Mouse (Mus musculus) C2C12 (cell line): ENCODE data around the gene Zfp341. TPM values are rescaled to one million over a fixed set of nuclear protein-coding genes. Genes with fewer than 3 reads are reported as not detected.

Experiments
- H3K27me3 ChIP-seq: one replicate; pipeline ENCODE4 v1.6.1; 2011; ENCODE audit not compliant: control insufficient read depth, insufficient read depth, insufficient read length
- H3K36me3 ChIP-seq: one replicate; pipeline ENCODE4 v1.6.1; 2011; ENCODE audit not compliant: control insufficient read depth, insufficient read depth
- H3K4me3 ChIP-seq: one replicate; pipeline ENCODE4 v1.5.1; 2011; ENCODE audit warnings: mild to moderate bottlenecking, control low read depth; ENCODE audit not compliant: poor library complexity, insufficient read depth, severe bottlenecking
- H3K79me2 ChIP-seq: one replicate; pipeline ENCODE4 v1.6.1; 2011; ENCODE audit not compliant: control insufficient read depth, insufficient read depth
- H3K79me3 ChIP-seq: one replicate; pipeline ENCODE4 v1.6.1; 2011; ENCODE audit warnings: low read depth, control low read depth
- H3ac ChIP-seq: one replicate; pipeline ENCODE3; 2011; ENCODE audit warnings: low read depth; ENCODE audit not compliant: control insufficient read depth, insufficient read length
- CEBPB ChIP-seq: IDR thresholded peaks from one replicate; pipeline ENCODE4 v1.6.1; 2011; ENCODE audit warnings: low read depth, mild to moderate bottlenecking, control low read depth, moderate library complexity
- CTCF ChIP-seq: IDR thresholded peaks from one replicate; pipeline ENCODE4 v1.5.1; 2011; ENCODE audit not compliant: control insufficient read depth, insufficient read depth, insufficient read length
- FOSL1 ChIP-seq: IDR thresholded peaks from one replicate; pipeline ENCODE4 v1.8.0; 2011; ENCODE audit warnings: mild to moderate bottlenecking, low read length; ENCODE audit not compliant: poor library complexity, insufficient read depth, severe bottlenecking
- MAX ChIP-seq: IDR thresholded peaks from one replicate; pipeline ENCODE4 v1.6.1; 2011; ENCODE audit warnings: mild to moderate bottlenecking, control low read depth
- MYOD1 ChIP-seq: IDR thresholded peaks from one replicate; pipeline ENCODE4 v1.6.1; 2011; ENCODE audit warnings: low read depth; ENCODE audit not compliant: control insufficient read depth, insufficient read length
- MYOG ChIP-seq: IDR thresholded peaks from one replicate; pipeline ENCODE4 v1.6.1; 2011; ENCODE audit not compliant: control insufficient read depth, insufficient read length; ENCODE audit errors: extremely low read depth
- USF1 ChIP-seq: IDR thresholded peaks from one replicate; pipeline ENCODE4 v1.6.1; 2011; ENCODE audit warnings: low read depth, mild to moderate bottlenecking, control low read depth, moderate library complexity
- polyA plus RNA-seq: library from polyadenylated mRNA; unstranded; fragments of >200 nt; fragmentation: generic; extraction: Trizol; gene quantifications from one replicate; pipeline ENCODE4 v1.2.1, GENCODE M21; 2012; ENCODE audit warnings: missing spikeins

Zfp341 gene
- polyA plus RNA-seq, 1 experiment, result 2.6 TPM

- Histone ChIP-seq H3K79me3 (no peaks in the 10 kb centered on the region), H3K27me3 (no peaks in the 10 kb centered on the region), H3K36me3 (peaks cover 6% of the 10 kb centered on the region), H3K4me3 (no peak overlapping the region), H3K79me2 (no peaks in the 10 kb centered on the region), H3ac (no peak overlapping the region)
- no peak for TF ChIP-seq CTCF
- TF ChIP-seq MYOD1, result no peak
- TF ChIP-seq CEBPB, result no peak
- no peak for TF ChIP-seq MYOG
- no peak for TF ChIP-seq MAX
- no peak for TF ChIP-seq USF1
- no peak for TF ChIP-seq FOSL1
Observed at GRCm38 (mm10) chr2:154642712-154643385, 29.8 kb downstream of the Zfp341 start.

GRCm38 (mm10) chr2:154646634-154647033 lies 33.5 kb downstream of the Zfp341 start:
- H3K4me3 ChIP-seq, result no peak overlapping the region
- H3K27me3 ChIP-seq, result peaks cover 4% of the 10 kb centered on the region
- no peaks in the 10 kb centered on the region for H3K79me2 ChIP-seq
- no peaks in the 10 kb centered on the region for H3K79me3 ChIP-seq
- TF ChIP-seq MYOD1, result no peak
- TF ChIP-seq CEBPB, result no peak
- TF ChIP-seq MYOG, result no peak
- no peak for TF ChIP-seq FOSL1
- no peak for TF ChIP-seq MAX
- no peak for TF ChIP-seq USF1
- TF ChIP-seq CTCF, result no peak
- H3ac ChIP-seq, result no peak overlapping the region
- H3K36me3 ChIP-seq, result no peaks in the 10 kb centered on the region

GRCm38 (mm10) chr2:154648086-154648485 lies 35.0 kb downstream of the Zfp341 start:
- no peak overlapping the region for H3K4me3 ChIP-seq
- no peaks in the 10 kb centered on the region for H3K36me3 ChIP-seq
- TF ChIP-seq CTCF (peak; percentile 3), MAX (no peak)
- no peak overlapping the region for H3ac ChIP-seq
- peaks cover 9% of the 10 kb centered on the region for H3K27me3 ChIP-seq
- H3K79me3 ChIP-seq, result no peaks in the 10 kb centered on the region
- no peaks in the 10 kb centered on the region for H3K79me2 ChIP-seq

- TF ChIP-seq MYOG (no peak), MAX (no peak), CTCF (no peak), FOSL1 (no peak), CEBPB (no peak), USF1 (no peak), MYOD1 (no peak)
- Histone ChIP-seq H3ac (no peak overlapping the region), H3K79me2 (no peaks in the 10 kb centered on the region), H3K79me3 (no peaks in the 10 kb centered on the region), H3K27me3 (peaks cover 9% of the 10 kb centered on the region), H3K36me3 (no peaks in the 10 kb centered on the region), H3K4me3 (no peak overlapping the region)
Observed at GRCm38 (mm10) chr2:154650404-154650803, 37.3 kb downstream of the Zfp341 start.

GRCm38 (mm10) chr2:154651363-154651762 lies 38.3 kb downstream of the Zfp341 start, which contains the start of gene Chmp4b:
Gene Chmp4b (plus strand): TSS chr2:154651705.
- Histone ChIP-seq H3K27me3 (peaks cover 9% of the 10 kb centered on the region), H3K79me3 (no peaks in the 10 kb centered on the region), H3K4me3 (no peak within 1 kb of the TSS), H3ac (no peak within 1 kb of the TSS), H3K79me2 (no peaks in the 10 kb centered on the region), H3K36me3 (no peaks in the 10 kb centered on the region)
- TF ChIP-seq CEBPB (no peak), USF1 (no peak), MAX (no peak), CTCF (no peak), MYOD1 (no peak), FOSL1 (no peak), MYOG (no peak)

- Histone ChIP-seq H3ac (no peak overlapping the region), H3K79me3 (peaks cover 22% of the 10 kb centered on the region), H3K36me3 (no peaks in the 10 kb centered on the region), H3K4me3 (no peak overlapping the region), H3K27me3 (peaks cover 9% of the 10 kb centered on the region), H3K79me2 (peaks cover 31% of the 10 kb centered on the region)
- no peak for TF ChIP-seq FOSL1
- no peak for TF ChIP-seq USF1
- no peak for TF ChIP-seq MYOD1
- TF ChIP-seq CEBPB, result no peak
- no peak for TF ChIP-seq MAX
- no peak for TF ChIP-seq CTCF
- no peak for TF ChIP-seq MYOG
Observed at GRCm38 (mm10) chr2:154654976-154655375, 41.9 kb downstream of the Zfp341 start.
